Mouse (Mus musculus) limb, embryonic 11.5 days (tissue): ENCODE measurements at regions not wholly inside any gene's neighbourhood (a gene's known extent, or its start where the extent isn't known, plus 50 kb on each side); places are given as distances from the start of the nearest gene placed in this dataset.

Source experiments
- ATAC-seq: fragments of 200-750 bp; cut with Nextera tagmentation; 2 replicates; pipeline ENCODE4 v1.8.0; 2017; ENCODE audit warnings: low read depth; ENCODE audit not compliant: insufficient number of reproducible peaks, low FRiP score, low TSS enrichment
- DNase-seq: peaks from one replicate; pipeline ENCODE4 v3.0.0-alpha.2; 2015; ENCODE audit warnings: low spot score
- H3K27ac ChIP-seq: fragments of 300-500 bp; sonication (generic); replicated peaks from 2 replicates; pipeline ENCODE4 v1.5.1; 2014; ENCODE audit warnings: low read depth, mild to moderate bottlenecking, low read length
- H3K27me3 ChIP-seq: fragments of 300-500 bp; sonication (generic); 2 replicates; pipeline ENCODE4 v1.6.1; 2014; ENCODE audit warnings: mild to moderate bottlenecking, low read length, mixed read lengths; ENCODE audit not compliant: control insufficient read depth, insufficient read depth
- H3K36me3 ChIP-seq: fragments of 300-500 bp; sonication (generic); 2 replicates; pipeline ENCODE4 v1.6.1; 2014; ENCODE audit warnings: mild to moderate bottlenecking, low read length, moderate library complexity, mixed read lengths; ENCODE audit not compliant: control insufficient read depth, insufficient read depth
- H3K4me1 ChIP-seq: fragments of 300-500 bp; sonication (generic); 2 replicates; pipeline ENCODE4 v1.6.1; 2014; ENCODE audit warnings: low read length, mixed read lengths; ENCODE audit not compliant: control insufficient read depth, insufficient read depth
- H3K4me2 ChIP-seq: fragments of 300-500 bp; sonication (generic); 2 replicates; pipeline ENCODE4 v1.6.1; 2014; ENCODE audit warnings: low read depth, mild to moderate bottlenecking, moderate library complexity; ENCODE audit not compliant: severe bottlenecking
- H3K4me3 ChIP-seq: fragments of 300-500 bp; sonication (generic); 2 replicates; pipeline ENCODE4 v1.5.1; 2014; ENCODE audit warnings: low read depth, low read length
- H3K9ac ChIP-seq: fragments of 300-500 bp; sonication (generic); 2 replicates; pipeline ENCODE4 v1.6.1; 2014; ENCODE audit warnings: mild to moderate bottlenecking, low read length
- H3K9me3 ChIP-seq: fragments of 300-500 bp; sonication (generic); 2 replicates; pipeline ENCODE4 v1.6.1; 2016; ENCODE audit warnings: low read length; ENCODE audit not compliant: control insufficient read depth
- WGBS: fragments of 180-500 bp; shearing (Covaris S2); extraction: QIAGEN DNeasy Blood & Tissue Kit; methylation state at CpG from one replicate; pipeline ENCODE4 v1.1.7; 2014; 5-methylcytosine and 5-hydroxymethylcytosine counted together

DNA sequence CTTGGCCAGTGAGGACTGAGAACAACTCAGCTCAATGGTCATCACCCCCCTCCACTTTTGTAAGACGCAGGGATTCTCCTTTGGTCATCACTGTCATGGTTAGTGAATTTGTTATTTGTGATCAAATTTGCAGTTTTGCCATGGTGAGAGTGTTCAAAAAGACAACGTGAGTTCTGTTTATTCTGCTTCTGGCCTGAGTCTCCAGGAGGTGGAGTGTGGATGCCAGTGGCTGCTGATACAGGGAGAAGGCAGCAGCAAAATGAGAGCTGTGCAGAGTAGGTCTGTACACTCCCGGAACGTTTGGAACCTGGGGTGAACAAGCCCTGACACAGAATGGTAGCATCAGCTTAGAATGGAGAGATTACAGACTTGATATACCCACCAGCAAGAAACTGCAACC lies 229.1 kb downstream of the Btg1 start:
- no peak for DNase-seq
- 81% methylated on average over 4 of the region's 4 CpGs for WGBS
- H3K9me3 ChIP-seq: no peaks in the 10 kb centered on the region
- H3K4me3 ChIP-seq: no peak overlapping the region
- H3K4me1 ChIP-seq: no peaks in the 10 kb centered on the region
- no peak overlapping the region for H3K4me2 ChIP-seq
- no peak for ATAC-seq
- H3K36me3 ChIP-seq: no peaks in the 10 kb centered on the region
- H3K9ac ChIP-seq: no peak overlapping the region
- no peak overlapping the region for H3K27ac ChIP-seq
- H3K27me3 ChIP-seq: no peaks in the 10 kb centered on the region

DNA sequence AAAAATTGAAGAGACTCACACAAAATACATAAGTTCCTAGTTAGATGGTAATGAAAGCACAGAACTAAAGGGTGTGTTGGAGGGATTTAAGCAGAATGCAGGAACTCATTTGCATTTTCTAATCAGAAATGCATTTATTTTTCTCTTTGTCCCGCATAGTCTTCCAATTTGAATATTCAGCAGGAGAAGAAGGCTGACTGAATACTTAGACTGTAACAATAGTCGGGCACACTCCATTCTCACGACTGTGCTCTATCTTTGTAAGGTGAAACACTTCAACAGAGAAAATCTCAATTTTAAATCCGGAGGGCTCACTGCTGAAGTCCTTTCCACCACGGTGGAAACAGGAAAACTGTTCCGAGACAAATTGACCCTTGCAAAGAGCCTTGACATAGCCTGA lies 230.2 kb downstream of the Btg1 start:
- Histone ChIP-seq H3K4me2 (no peak overlapping the region), H3K36me3 (no peaks in the 10 kb centered on the region), H3K4me3 (no peak overlapping the region), H3K27ac (no peak overlapping the region), H3K9me3 (no peaks in the 10 kb centered on the region), H3K9ac (no peak overlapping the region), H3K4me1 (no peaks in the 10 kb centered on the region), H3K27me3 (no peaks in the 10 kb centered on the region)
- no peak for DNase-seq
- 71% methylated on average over 6 of the region's 6 CpGs for WGBS
- ATAC-seq: no peak

DNA sequence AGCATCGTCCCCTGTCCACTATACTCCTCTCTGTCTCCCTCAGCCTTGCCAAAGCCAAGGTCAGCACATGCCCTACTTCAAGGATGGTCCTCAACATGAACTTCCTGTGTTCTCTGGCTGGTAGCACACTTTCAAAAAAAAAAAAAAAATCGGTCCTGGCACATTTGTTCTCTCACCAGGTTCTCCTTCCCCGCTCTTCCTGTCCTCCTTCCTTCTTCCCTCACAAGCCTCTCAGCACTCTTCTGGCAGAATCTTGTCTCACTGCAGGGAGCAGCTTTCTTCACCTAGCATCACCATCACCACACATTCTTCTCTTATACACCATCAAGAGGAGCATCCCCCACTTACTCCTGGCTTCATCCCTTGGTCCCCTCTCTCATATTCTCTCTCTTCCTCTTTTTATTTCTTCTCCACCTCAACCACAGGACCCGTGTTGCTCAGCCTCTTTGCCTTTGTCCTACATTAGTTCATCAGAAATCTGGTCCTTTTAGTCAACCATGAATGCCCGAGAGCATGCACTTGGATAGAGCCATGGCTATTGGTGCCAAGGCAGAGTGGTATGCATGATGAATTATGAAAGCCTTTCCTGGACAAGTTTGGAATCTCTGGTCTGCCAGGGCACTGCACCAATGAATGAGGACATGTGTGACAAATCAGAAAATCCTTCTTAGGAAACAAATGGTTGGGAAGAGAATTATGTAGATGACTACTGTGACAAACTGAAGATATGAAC lies 230.8 kb downstream of the Btg1 start:
- no peak for DNase-seq
- H3K9me3 ChIP-seq: no peaks in the 10 kb centered on the region
- H3K36me3 ChIP-seq: no peaks in the 10 kb centered on the region
- no peak for ATAC-seq
- H3K4me1 ChIP-seq: no peaks in the 10 kb centered on the region
- H3K9ac ChIP-seq: no peak overlapping the region
- H3K4me2 ChIP-seq: no peak overlapping the region
- no peak overlapping the region for H3K4me3 ChIP-seq
- no peaks in the 10 kb centered on the region for H3K27me3 ChIP-seq
- 87% methylated on average over 5 of the region's 5 CpGs for WGBS
- H3K27ac ChIP-seq: no peak overlapping the region

DNA sequence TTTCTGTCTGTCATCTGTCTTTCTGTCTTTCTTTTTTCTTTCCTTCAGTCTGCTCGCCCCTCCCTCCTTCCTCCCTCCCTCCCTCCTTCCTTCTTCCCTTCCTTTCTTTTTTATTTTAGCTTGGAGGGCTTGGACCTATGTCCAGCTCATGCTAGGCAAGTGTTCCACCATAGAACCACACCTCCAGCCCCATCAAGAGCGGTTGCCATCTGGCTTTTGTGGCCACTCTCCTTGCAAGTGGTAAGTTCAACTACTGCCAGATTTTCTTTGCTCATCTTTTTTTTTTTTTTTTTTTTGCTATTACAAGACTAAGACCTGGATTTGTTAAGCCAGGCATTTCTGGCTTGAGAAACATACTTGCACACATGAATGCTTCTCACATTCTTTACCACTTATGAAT lies 231.7 kb downstream of the Btg1 start:
- H3K4me3 ChIP-seq: no peak overlapping the region
- H3K4me2 ChIP-seq: no peak overlapping the region
- H3K27me3 ChIP-seq: no peaks in the 10 kb centered on the region
- no peaks in the 10 kb centered on the region for H3K4me1 ChIP-seq
- no peaks in the 10 kb centered on the region for H3K36me3 ChIP-seq
- ATAC-seq: no peak
- no peak for DNase-seq
- no peaks in the 10 kb centered on the region for H3K9me3 ChIP-seq
- H3K9ac ChIP-seq: no peak overlapping the region
- H3K27ac ChIP-seq: no peak overlapping the region
- 93% methylated on average over 2 of the region's 2 CpGs for WGBS

DNA sequence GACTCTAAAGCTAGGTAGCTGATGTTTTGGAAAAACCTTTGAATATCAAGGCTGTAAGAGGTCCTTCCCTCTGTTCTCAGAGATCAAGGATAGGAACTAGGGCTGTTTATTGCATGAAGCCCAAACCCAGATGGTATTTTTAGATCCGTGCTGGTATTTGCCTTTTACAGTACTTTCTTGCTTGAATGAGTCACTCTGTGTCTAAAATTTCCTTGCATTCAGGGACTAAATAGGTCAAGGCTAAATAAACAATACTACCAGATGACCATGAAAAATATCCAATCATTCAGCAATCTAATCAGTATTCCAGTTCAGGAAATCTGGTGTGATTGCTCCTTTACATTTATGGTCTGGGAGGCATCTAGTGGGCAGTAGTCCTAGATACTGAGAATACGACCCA lies 243.6 kb downstream of the Btg1 start:
- no peaks in the 10 kb centered on the region for H3K36me3 ChIP-seq
- ATAC-seq: no peak
- WGBS: 86% methylated on average over 2 of the region's 2 CpGs
- DNase-seq: no peak
- no peaks in the 10 kb centered on the region for H3K4me1 ChIP-seq
- H3K27ac ChIP-seq: no peak overlapping the region
- H3K9me3 ChIP-seq: no peaks in the 10 kb centered on the region
- no peak overlapping the region for H3K4me3 ChIP-seq
- no peaks in the 10 kb centered on the region for H3K27me3 ChIP-seq
- no peak overlapping the region for H3K4me2 ChIP-seq
- H3K9ac ChIP-seq: no peak overlapping the region

DNA sequence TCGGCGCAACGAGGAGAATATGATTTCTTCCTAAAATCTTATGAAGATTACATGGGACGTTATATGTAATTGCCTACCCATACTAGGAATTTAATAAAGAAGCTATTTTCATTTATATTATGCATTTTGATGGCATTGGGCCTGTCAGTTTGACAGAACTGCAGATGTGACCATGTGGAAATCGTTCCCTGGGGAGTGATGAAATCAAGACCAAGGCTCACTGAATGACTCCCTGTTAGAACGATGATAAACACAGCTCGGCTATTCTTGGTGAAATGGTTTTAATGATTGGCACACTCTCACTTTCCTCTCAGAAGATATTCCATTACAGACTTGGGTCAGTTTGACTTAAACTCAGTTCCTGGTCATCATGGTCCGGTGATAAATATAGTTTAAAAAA lies 246.4 kb downstream of the Btg1 start:
- no peaks in the 10 kb centered on the region for H3K9me3 ChIP-seq
- 85% methylated on average over 8 of the region's 8 CpGs for WGBS
- no peak overlapping the region for H3K27ac ChIP-seq
- ATAC-seq (no peak), DNase-seq (no peak)
- no peaks in the 10 kb centered on the region for H3K4me1 ChIP-seq
- H3K4me3 ChIP-seq: no peak overlapping the region
- no peak overlapping the region for H3K4me2 ChIP-seq
- no peaks in the 10 kb centered on the region for H3K36me3 ChIP-seq
- H3K9ac ChIP-seq: no peak overlapping the region
- H3K27me3 ChIP-seq: no peaks in the 10 kb centered on the region

DNA sequence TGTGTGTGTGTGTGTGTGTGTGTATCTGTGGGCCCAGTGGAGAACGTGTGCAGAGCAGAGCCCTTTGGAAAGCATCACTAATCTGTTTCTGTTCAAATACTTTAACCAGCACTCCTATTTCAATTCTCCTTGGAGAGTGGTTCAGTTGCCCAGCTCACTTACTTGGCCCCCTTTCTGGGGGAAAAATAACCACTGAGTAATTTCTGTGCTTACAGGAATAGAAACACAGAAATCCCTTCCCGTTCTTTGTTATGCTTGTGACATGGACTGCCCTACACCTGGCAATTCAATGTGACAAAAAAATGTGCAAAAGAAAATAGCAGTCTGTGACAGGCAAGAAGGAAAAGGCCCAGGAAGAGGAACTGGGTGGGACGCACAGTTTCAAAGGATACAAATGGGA lies 249.7 kb downstream of the Btg1 start:
- H3K4me1 ChIP-seq: no peaks in the 10 kb centered on the region
- H3K9me3 ChIP-seq: no peaks in the 10 kb centered on the region
- H3K4me2 ChIP-seq: no peak overlapping the region
- DNase-seq: no peak
- no peaks in the 10 kb centered on the region for H3K36me3 ChIP-seq
- WGBS: 83% methylated on average over 3 of the region's 3 CpGs
- no peak for ATAC-seq
- no peak overlapping the region for H3K4me3 ChIP-seq
- H3K27ac ChIP-seq: no peak overlapping the region
- no peak overlapping the region for H3K9ac ChIP-seq
- H3K27me3 ChIP-seq: no peaks in the 10 kb centered on the region

DNA sequence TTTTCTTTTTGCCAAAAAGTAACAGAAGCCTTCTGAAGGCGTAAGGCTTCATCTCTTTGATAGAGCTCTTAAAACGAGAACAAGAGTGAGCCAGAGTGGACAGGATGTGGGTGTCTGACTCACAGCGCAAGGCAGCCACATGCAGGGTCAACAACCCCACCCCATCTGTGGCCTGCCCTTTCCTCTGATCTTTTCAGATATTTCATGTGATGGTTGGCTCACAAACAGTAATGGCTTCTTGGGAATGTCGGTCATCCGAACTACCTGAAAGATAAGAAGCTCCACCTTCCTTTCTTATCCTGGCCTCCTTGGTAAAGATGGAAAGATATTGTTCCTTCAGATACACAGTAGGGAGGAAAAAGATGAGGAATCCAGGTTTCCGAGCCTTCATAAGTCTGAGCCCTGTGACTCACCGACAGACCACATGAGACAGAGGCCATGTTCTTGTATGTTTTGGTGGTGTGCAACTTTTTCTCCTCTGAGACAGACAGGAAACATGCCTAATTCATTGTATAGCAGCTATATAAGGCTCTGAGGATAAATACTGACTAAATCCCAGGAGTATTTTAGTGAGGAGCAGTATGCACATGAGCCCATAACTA lies 254.9 kb downstream of the Btg1 start:
- DNase-seq: no peak

DNA sequence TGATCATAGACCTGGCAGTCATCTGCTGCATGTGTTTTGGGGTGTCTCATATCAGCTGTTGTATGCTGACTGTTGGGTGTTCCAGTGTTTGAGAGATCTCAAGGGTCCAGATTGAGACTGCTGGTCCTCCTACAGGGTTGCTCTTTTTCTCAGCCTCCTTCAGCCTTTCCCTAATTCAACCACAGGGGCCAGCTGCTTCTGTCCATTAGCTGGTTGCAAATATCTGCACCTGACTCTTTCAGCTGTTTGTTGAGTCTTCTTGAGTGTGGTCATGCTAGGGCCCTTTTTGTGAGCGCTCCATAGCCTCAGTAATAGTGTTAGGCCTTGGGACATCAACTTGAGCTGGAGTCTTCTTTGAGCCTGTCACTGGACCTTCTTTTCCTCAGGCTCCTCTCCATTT lies 257.8 kb downstream of the Btg1 start:
- H3K27me3 ChIP-seq: no peaks in the 10 kb centered on the region
- no peaks in the 10 kb centered on the region for H3K36me3 ChIP-seq
- no peak overlapping the region for H3K4me3 ChIP-seq
- ATAC-seq (no peak), DNase-seq (no peak)
- H3K4me2 ChIP-seq: no peak overlapping the region
- no peaks in the 10 kb centered on the region for H3K9me3 ChIP-seq
- H3K9ac ChIP-seq: no peak overlapping the region
- no peak overlapping the region for H3K27ac ChIP-seq
- 0 out of 2 replicates have a peak, but pooled peaks cover 3% of the 10 kb centered on the region for H3K4me1 ChIP-seq
- WGBS: 86% methylated on average over 1 of the region's 1 CpGs

More for the DNA sequence above, 254.9 kb downstream of the Btg1 start:
- no peak overlapping the region for H3K27ac ChIP-seq
- no peaks in the 10 kb centered on the region for H3K36me3 ChIP-seq
- WGBS: 81% methylated on average over 7 of the region's 7 CpGs
- no peaks in the 10 kb centered on the region for H3K9me3 ChIP-seq
- H3K27me3 ChIP-seq: no peaks in the 10 kb centered on the region
- H3K4me3 ChIP-seq: no peak overlapping the region
- H3K9ac ChIP-seq: no peak overlapping the region
- no peak overlapping the region for H3K4me2 ChIP-seq
- 0 out of 2 replicates have a peak, but pooled peaks cover 2% of the 10 kb centered on the region for H3K4me1 ChIP-seq
- ATAC-seq: no peak
